Mouse (Mus musculus): ENCODE data around the gene Gpx3.

DNA sequence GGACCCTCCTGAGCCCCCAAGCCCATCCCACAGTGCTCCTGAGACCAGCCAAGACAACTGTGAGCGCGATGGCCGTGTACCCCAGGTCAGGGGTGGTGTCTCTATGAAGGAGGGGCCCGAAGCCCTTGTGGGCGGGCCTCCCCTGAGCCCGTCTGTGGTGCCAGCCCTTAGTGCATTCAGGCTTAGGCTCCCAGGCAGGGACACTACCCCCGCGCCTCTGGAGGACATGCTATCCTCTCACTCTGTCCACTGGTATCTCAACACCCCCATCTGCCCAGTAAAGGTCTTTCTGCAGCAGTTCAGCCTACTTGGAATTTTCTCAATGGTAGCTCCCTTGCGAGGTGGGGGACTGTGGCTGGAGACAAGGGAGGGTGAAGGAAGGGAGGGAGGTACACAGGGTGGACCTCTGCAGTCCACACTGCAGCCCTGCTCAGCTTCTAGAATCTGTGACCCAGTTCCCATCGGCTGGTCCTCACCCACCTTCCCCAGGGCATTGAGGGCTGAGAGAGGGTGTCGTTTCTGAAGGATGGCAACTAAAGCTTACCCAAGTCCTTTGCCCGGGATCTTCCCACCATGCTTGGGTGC, 7.9 kb downstream of the Gpx3 start:
- TF ChIP-seq GATA1 (IDR thresholded peaks at IDR 0.05; ENCODE audit: low read length), result no peak
- no peak for TF ChIP-seq TAL1 (IDR thresholded peaks at IDR 0.05; ENCODE audit: low read length)

All from erythroblast, embryonic 14.5 days (primary cell).